Mouse (Mus musculus) frontal cortex, postnatal 36 days (tissue): ENCODE results near the gene Lelp1.

ENCODE experiments used
- DNase-seq, 2 experiments: peaks; one replicate each; pipeline ENCODE4 v3.0.0; 2022; ENCODE audit warnings: low spot score in 2 of 2

Gene Lelp1

GRCm38 (mm10) chr3:92142644-92143043 lies at the start of gene Lelp1:
TSS of gene Lelp1 (minus strand) at chr3:92142744.
- DNase-seq: no peak

- DNase-seq: no peak
Observed at GRCm38 (mm10) chr3:92176880-92177279, 34.3 kb upstream of the Lelp1 start.

- no peak for DNase-seq
Observed at GRCm38 (mm10) chr3:92169847-92170246, 27.3 kb upstream of the Lelp1 start.

- DNase-seq: peak; percentile 29 to 70
Observed at GRCm38 (mm10) chr3:92153322-92153721, 10.8 kb upstream of the Lelp1 start.

GRCm38 (mm10) chr3:92150631-92151277 lies 8.2 kb upstream of the Lelp1 start:
- DNase-seq: peak; percentile 27 to 81

GRCm38 (mm10) chr3:92147913-92148312 lies 5.4 kb upstream of the Lelp1 start:
- DNase-seq: no peak

- DNase-seq: no peak
Observed at GRCm38 (mm10) chr3:92147420-92147819, 4.9 kb upstream of the Lelp1 start.

- DNase-seq: no peak
Observed at GRCm38 (mm10) chr3:92123847-92124246, 18.7 kb downstream of the Lelp1 start, which contains the start of gene Prr9. TSS of gene Prr9 (minus strand) at chr3:92123947.

- no peak for DNase-seq
Observed at GRCm38 (mm10) chr3:92120902-92121301, 21.6 kb downstream of the Lelp1 start.

- DNase-seq: peak in 1 of 2 experiments; percentile 11
Observed at GRCm38 (mm10) chr3:92117930-92118329, 24.6 kb downstream of the Lelp1 start.

- no peak for DNase-seq
Observed at GRCm38 (mm10) chr3:92111526-92111925, 31.0 kb downstream of the Lelp1 start.

- DNase-seq: no peak
Observed at GRCm38 (mm10) chr3:92110790-92111189, 31.8 kb downstream of the Lelp1 start.

- DNase-seq: peak; percentile 33 to 60
Observed at GRCm38 (mm10) chr3:92106582-92106981, 36.0 kb downstream of the Lelp1 start.
